Comparison of ENCODE assay signal across 8 mouse cellular contexts in the genomic region with DNA sequence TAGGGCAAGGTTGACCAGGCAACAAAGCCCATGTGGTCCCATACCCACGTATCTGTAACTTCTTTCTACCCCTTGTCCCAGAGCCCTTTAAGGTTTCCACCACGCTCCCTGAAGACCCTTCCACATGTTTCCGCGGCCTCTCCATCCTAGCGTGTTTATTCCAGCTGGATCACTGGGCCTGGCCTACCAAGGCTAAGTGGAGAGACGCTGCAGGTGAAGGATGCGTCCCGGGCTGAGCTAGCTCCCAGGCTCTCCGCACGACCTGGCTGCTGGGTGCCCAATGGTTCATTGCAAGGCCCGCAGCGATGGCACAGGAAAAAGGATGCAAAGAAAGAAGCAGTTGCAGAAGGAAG. TPM values are rescaled to one million over a fixed set of nuclear protein-coding genes. Genes with fewer than 3 reads are reported as not detected.
A peak's percentile ranks its signal among the peaks of the same experiment; 100 is the strongest.
DNase-seq lines count a peak whose midpoint lies in the region; ATAC-seq and TF ChIP-seq lines count a peak whose summit lies in the region.

No protein-coding gene starts in this region.

- peaks cover 10% of the 10 kb centered on the region; the same call in 1 of the 2 replicates for H3K27me3 ChIP-seq in heart, embryonic 13.5 days (replicated peaks)
- peaks cover 16% of the 10 kb centered on the region for H3K27me3 ChIP-seq in E14TG2a.4 (ENCODE audit: insufficient read depth, low read length)
- H3K27me3 ChIP-seq in forebrain, embryonic 14.5 days (replicated peaks; ENCODE audit: control insufficient read depth, insufficient read depth, low read length) = no peaks in the 10 kb centered on the region
- H3K27me3 ChIP-seq in liver, embryonic 14.5 days (ENCODE audit: control insufficient read depth, insufficient read depth, low read length) = peaks cover 17% of the 10 kb centered on the region

- H3K9me3 ChIP-seq in heart, embryonic 13.5 days = no peaks in the 10 kb centered on the region
- no peaks in the 10 kb centered on the region for H3K9me3 ChIP-seq in E14TG2a.4 (ENCODE audit: low read length)
- H3K9me3 ChIP-seq in forebrain, embryonic 14.5 days (replicated peaks; ENCODE audit: control insufficient read depth, low read length) = no peaks in the 10 kb centered on the region
- H3K9me3 ChIP-seq in liver, embryonic 14.5 days (ENCODE audit: control insufficient read depth, low read length) = no peaks in the 10 kb centered on the region

- H3K9ac ChIP-seq in heart, embryonic 13.5 days = peak overlapping the region; percentile 90
- H3K9ac ChIP-seq in forebrain, embryonic 14.5 days (ENCODE audit: low read length) = peak overlapping the region; percentile 94
- no peak overlapping the region for H3K9ac ChIP-seq in liver, embryonic 14.5 days (replicated peaks)

- no peaks in the 10 kb centered on the region for H3K36me3 ChIP-seq in heart, embryonic 13.5 days
- H3K36me3 ChIP-seq in E14TG2a.4 (ENCODE audit: insufficient read depth, low read length) = no peaks in the 10 kb centered on the region
- H3K36me3 ChIP-seq in forebrain, embryonic 14.5 days (ENCODE audit: control insufficient read depth, insufficient read depth, low read length) = no peaks in the 10 kb centered on the region
- H3K36me3 ChIP-seq in liver, embryonic 14.5 days (replicated peaks; ENCODE audit: control insufficient read depth, insufficient read depth, low read depth) = no peaks in the 10 kb centered on the region

- no peak for TF ChIP-seq CTCF in E14TG2a.4 (conservative IDR thresholded peaks at IDR 0.05; ENCODE audit: low read length)
- no peak for TF ChIP-seq CTCF in liver, embryonic 14.5 days (IDR thresholded peaks at IDR 0.05; ENCODE audit: low read depth)

- 10% methylated on average over 12 of the region's 12 CpGs for WGBS in heart, embryonic 13.5 days
- 4% methylated on average over 12 of the region's 12 CpGs for WGBS in forebrain, embryonic 14.5 days
- 19% methylated on average over 12 of the region's 12 CpGs for WGBS in liver, embryonic 14.5 days (ENCODE audit: insufficient replicate concordance)

- peak overlapping the region; percentile 81 for H3K4me2 ChIP-seq in heart, embryonic 13.5 days
- peak overlapping the region; percentile 62 for H3K4me2 ChIP-seq in forebrain, embryonic 14.5 days (ENCODE audit: low read length)
- H3K4me2 ChIP-seq in liver, embryonic 14.5 days (ENCODE audit: low read depth) = peak overlapping the region; percentile 64

- H3K4me3 ChIP-seq in heart, embryonic 13.5 days = peak overlapping the region; percentile 87
- peak overlapping the region; percentile 88 for H3K4me3 ChIP-seq in E14TG2a.4 (replicated peaks; ENCODE audit: low read length)
- H3K4me3 ChIP-seq in forebrain, embryonic 14.5 days (ENCODE audit: low read depth, low read length) = peak overlapping the region; percentile 87
- peak overlapping the region; percentile 59 to 63 for H3K4me3 ChIP-seq in liver, embryonic 14.5 days (ENCODE audit: insufficient read depth in 1 of 2, low read depth in 2 of 2, low read length in 2 of 2)

- no peak for ATAC-seq in heart, embryonic 13.5 days (ENCODE audit: extremely low read depth, insufficient number of reproducible peaks, low FRiP score, low TSS enrichment)
- ATAC-seq in forebrain, embryonic 14.5 days = peak; percentile 63
- ATAC-seq in liver, embryonic 14.5 days (ENCODE audit: insufficient read depth) = peak; percentile 13; the same call in 1 of the 2 replicates

- peaks cover 16% of the 10 kb centered on the region; the same call in 1 of the 2 replicates for H3K4me1 ChIP-seq in heart, embryonic 13.5 days
- H3K4me1 ChIP-seq in E14TG2a.4 (replicated peaks; ENCODE audit: low read depth, low read length) = peaks cover 52% of the 10 kb centered on the region
- peaks cover 35% of the 10 kb centered on the region for H3K4me1 ChIP-seq in forebrain, embryonic 14.5 days (ENCODE audit: control insufficient read depth, insufficient read depth, low read length)
- no peaks in the 10 kb centered on the region; a peak in 1 of 4 replicates for H3K4me1 ChIP-seq in liver, embryonic 14.5 days (replicated peaks; ENCODE audit: control insufficient read depth in 2 of 2, insufficient read depth in 2 of 2, low read length in 1 of 2)

- H3K27ac ChIP-seq in heart, embryonic 13.5 days (replicated peaks) = no peak overlapping the region
- peak overlapping the region; percentile 91 for H3K27ac ChIP-seq in forebrain, embryonic 14.5 days (ENCODE audit: low read depth, low read length)
- H3K27ac ChIP-seq in liver, embryonic 14.5 days = no peak overlapping the region

- DNase-seq in heart, adult 8-10 months (ENCODE audit: low spot score) = no peak
- DNase-seq in forebrain, embryonic 14.5 days (ENCODE audit: low spot score) = no peak
- no peak for DNase-seq in liver, embryonic 14.5 days (ENCODE audit: low read depth in 3 of 3, low spot score in 3 of 3)
- DNase-seq in cerebellum, adult 11 months = no peak
- DNase-seq in left cerebral cortex, adult 8-10 months (ENCODE audit: low spot score in 2 of 2) = no peak
- no peak for DNase-seq in gastrocnemius, postnatal 4 days (ENCODE audit: low spot score in 2 of 2)

- no peak for TF ChIP-seq EP300 in liver, embryonic 14.5 days (IDR thresholded peaks at IDR 0.05; ENCODE audit: low read depth)

RNA-seq across cellular contexts. Expression of a gene that starts 0.3 kb away (rescaled TPM):
- polyA plus RNA-seq in heart, embryonic 13.5 days (2015; fragmentation: Nextera tagmentation; extraction: Ambion mirVana) = 7.9 and 9.8 TPM in 2 replicates
- total RNA-seq in heart, adult 8-10 months (2022) = 10 to 100 TPM; 45.2 to 59.2 (median 53.8) TPM
- 24.0 and 36.6 TPM in 2 replicates for polyA plus RNA-seq in forebrain, embryonic 14.5 days (2014; fragmentation: Nextera tagmentation; extraction: Ambion mirVana)
- 0.45 and 0.47 TPM in 2 replicates for polyA plus RNA-seq in liver, embryonic 14.5 days (2012; rRNA removed)
- 0.53 and 1.2 TPM in 2 replicates for polyA plus RNA-seq in liver, embryonic 14.5 days (2014; fragmentation: Nextera tagmentation; extraction: Ambion mirVana)
- 10 to 100 TPM; 30.4 to 36.6 (median 33.3) TPM for total RNA-seq in left cerebral cortex, adult 8-10 months (2022)
- total RNA-seq in gastrocnemius, postnatal 4 days (2021) = 10 to 100 TPM; 25.1 to 29.0 TPM
